Mouse (Mus musculus): ENCODE results near the gene Rph3a. TPM values are rescaled to one million over a fixed set of nuclear protein-coding genes. Genes with fewer than 3 reads are reported as not detected.
"Not testable (repeated sequence)": the region's sequence is repeated elsewhere in the genome, so short reads cannot be mapped to it uniquely, and the experiment has no call there.

The Rph3a gene
- polyA plus RNA-seq, 1 experiment from 2014 or later, result 4.4 TPM

DNA sequence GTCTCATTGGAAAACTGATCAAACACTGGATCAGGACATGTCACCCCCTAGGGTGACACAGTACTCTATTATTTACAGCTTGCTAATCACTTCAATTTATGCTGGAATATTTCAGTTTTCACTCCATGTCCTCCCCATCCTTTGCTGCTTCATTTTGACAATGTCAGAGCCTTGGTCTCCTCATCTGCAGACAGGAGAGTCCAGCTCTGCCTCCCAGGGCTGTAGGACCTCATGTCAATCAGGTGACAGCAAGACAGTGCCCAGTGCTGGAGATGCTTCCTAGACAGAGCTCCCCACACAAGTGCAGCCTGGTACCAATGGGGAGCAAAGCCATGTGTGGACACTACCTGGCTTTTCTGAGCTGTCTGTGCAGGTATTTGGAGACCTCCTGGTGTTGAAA is 111.2 kb downstream of the Rph3a start:
- H3K4me1 ChIP-seq, result no peaks in the 10 kb centered on the region
- no peak overlapping the region for H3K4me2 ChIP-seq (replicated peaks)
- ATAC-seq (ENCODE audit: low FRiP score, low read depth), result no peak
- no peak overlapping the region for H3K9ac ChIP-seq
- H3K9me3 ChIP-seq, result no peaks in the 10 kb centered on the region
- H3K4me3 ChIP-seq, result no peak overlapping the region
- no peak overlapping the region for H3K27ac ChIP-seq
- no peaks in the 10 kb centered on the region for H3K27me3 ChIP-seq (replicated peaks)
- no peaks in the 10 kb centered on the region for H3K36me3 ChIP-seq

DNA sequence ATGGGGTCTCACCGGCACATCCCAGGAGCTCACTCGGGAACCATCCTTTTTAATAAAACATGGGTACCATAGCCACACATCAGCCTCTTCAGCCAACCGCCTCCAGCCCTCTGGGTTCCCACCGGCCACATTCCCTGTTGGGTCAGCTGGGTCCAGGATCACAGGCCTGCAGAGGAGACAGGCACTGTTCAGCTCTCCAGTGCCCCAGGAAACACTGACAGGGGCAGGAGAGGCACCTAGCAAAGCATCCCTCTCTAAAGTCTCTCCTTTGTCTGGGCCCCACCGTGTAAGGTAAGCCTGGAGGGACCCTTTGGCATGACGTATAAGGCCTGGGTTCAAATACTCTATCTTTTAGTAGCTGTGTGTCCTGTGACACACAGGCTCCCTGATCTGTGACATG is 111.6 kb downstream of the Rph3a start:
- H3K36me3 ChIP-seq, result no peaks in the 10 kb centered on the region
- no peak for ATAC-seq (ENCODE audit: low FRiP score, low read depth)
- H3K4me1 ChIP-seq, result no peaks in the 10 kb centered on the region
- 89% methylated on average over 6 of the region's 6 CpGs for WGBS
- no peak overlapping the region for H3K9ac ChIP-seq
- H3K9me3 ChIP-seq, result no peaks in the 10 kb centered on the region
- no peak overlapping the region for H3K27ac ChIP-seq
- H3K4me3 ChIP-seq, result no peak overlapping the region
- H3K4me2 ChIP-seq (replicated peaks), result no peak overlapping the region
- no peaks in the 10 kb centered on the region for H3K27me3 ChIP-seq (replicated peaks)

DNA sequence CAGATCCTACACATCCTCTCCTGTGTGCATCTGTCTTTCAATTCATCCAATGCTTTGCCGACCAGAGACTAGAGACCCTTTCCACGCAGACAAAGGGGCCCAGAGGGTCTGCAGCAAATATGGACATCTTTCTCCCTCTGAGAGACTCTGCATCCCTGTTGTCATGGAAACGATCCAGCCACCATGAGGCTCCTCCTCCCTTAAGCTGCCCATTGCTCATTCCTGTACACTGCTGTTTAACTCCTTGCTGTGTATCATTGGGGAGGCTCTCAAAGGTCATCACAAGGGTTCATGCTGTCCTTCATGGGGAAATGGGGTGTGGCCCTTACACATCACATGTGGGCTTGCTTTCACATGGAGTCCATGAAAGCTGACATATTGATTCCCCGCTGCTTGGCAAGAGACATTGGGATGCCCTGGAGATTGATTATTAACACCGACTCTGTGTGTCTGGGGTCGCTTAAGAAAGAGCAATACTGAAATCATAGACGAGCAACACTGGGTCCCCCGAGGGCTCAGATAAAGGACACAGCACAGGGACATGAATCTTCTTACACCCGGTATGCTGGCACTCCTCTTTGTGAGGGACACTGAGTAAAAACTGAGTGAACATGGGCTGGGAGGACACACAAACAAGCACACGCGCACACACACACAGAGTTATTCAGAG is 114.5 kb downstream of the Rph3a start:
- H3K4me2 ChIP-seq (replicated peaks), result no peak overlapping the region
- H3K27ac ChIP-seq, result no peak overlapping the region
- WGBS, result 81% methylated on average over 11 of the region's 11 CpGs
- ATAC-seq (ENCODE audit: low FRiP score, low read depth), result no peak
- no peaks in the 10 kb centered on the region for H3K4me1 ChIP-seq
- no peak overlapping the region for H3K9ac ChIP-seq
- H3K4me3 ChIP-seq, result no peak overlapping the region
- H3K36me3 ChIP-seq, result no peaks in the 10 kb centered on the region
- H3K9me3 ChIP-seq, result no peaks in the 10 kb centered on the region
- no peaks in the 10 kb centered on the region for H3K27me3 ChIP-seq (replicated peaks)

DNA sequence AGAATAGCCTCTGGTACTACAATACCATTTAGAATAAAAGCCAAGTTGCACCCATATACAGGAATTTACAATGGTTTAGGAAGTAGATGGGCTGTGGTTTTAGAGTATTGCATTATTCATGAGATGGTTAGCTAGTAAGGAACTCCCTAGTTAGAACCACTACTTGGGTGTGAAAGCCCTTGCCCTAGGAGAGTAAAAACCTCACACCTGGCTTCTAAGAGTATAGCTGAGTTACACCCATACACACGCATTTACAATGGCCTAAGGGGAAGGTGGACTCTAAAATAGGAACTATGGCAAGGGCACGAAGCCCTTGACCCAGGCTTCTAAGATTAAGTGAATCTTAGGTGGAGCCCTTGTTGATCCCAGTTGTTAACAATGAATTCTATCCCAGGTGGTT is 115.2 kb downstream of the Rph3a start:
- not testable (repeated sequence) for H3K4me1 ChIP-seq; H3K4me2 ChIP-seq (replicated peaks); ATAC-seq (ENCODE audit: low FRiP score, low read depth); H3K27me3 ChIP-seq (replicated peaks); H3K27ac ChIP-seq; H3K9me3 ChIP-seq; H3K9ac ChIP-seq; H3K36me3 ChIP-seq; H3K4me3 ChIP-seq
- WGBS, result 84% methylated on average over 2 of the region's 2 CpGs

DNA sequence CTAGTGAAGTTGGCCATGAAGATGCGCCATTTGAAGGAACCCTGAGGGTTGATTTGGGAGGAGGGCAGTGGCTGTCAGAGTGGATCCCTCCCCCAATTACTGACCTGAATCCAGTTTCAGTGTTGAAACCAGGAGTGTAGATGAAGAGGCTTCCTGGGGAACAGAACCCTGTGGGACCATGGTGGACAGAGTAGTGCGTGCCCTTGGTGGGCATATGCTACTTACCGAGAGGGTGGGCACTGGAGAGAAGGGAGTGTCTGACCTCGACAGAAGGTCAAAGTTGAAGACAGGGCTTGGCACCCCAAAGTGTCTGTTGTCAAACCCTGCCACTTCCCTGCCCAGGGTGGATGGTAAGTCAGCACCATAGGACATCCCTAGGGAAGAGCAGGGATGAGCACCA is 116.0 kb downstream of the Rph3a start:
- not testable (repeated sequence) for H3K36me3 ChIP-seq; H3K27ac ChIP-seq; H3K9me3 ChIP-seq; H3K4me3 ChIP-seq; ATAC-seq (ENCODE audit: low FRiP score, low read depth); H3K4me1 ChIP-seq; H3K9ac ChIP-seq; H3K4me2 ChIP-seq (replicated peaks); H3K27me3 ChIP-seq (replicated peaks)
- WGBS, result 94% methylated on average over 4 of the region's 4 CpGs

DNA sequence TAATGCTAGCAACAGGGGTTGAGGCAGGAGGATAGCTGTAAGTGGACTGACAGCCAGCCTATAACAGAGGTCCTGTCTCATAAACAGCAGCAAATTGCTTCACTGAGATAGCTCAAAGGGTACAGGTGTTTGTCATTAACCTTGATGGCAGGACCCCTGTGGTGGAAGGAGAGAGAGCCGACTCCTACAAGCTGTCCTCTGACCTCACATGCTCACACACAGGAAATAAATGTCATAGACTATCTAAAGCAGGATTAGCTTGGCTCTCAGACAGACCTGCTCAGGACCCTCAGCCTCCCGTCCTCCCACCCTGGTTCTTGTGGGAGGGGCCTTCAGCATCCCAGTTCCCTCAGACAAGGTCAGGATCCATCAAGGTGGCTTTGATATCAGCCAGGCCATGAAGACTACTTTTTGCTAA is 117.6 kb downstream of the Rph3a start:
- no peaks in the 10 kb centered on the region for H3K9me3 ChIP-seq
- H3K4me3 ChIP-seq, result no peak overlapping the region
- no peaks in the 10 kb centered on the region for H3K4me1 ChIP-seq
- H3K27ac ChIP-seq, result no peak overlapping the region
- no peaks in the 10 kb centered on the region for H3K27me3 ChIP-seq (replicated peaks)
- H3K4me2 ChIP-seq (replicated peaks), result no peak overlapping the region
- H3K36me3 ChIP-seq, result no peaks in the 10 kb centered on the region
- no peak for ATAC-seq (ENCODE audit: low FRiP score, low read depth)
- 72% methylated on average over 2 of the region's 2 CpGs for WGBS
- H3K9ac ChIP-seq, result no peak overlapping the region

DNA sequence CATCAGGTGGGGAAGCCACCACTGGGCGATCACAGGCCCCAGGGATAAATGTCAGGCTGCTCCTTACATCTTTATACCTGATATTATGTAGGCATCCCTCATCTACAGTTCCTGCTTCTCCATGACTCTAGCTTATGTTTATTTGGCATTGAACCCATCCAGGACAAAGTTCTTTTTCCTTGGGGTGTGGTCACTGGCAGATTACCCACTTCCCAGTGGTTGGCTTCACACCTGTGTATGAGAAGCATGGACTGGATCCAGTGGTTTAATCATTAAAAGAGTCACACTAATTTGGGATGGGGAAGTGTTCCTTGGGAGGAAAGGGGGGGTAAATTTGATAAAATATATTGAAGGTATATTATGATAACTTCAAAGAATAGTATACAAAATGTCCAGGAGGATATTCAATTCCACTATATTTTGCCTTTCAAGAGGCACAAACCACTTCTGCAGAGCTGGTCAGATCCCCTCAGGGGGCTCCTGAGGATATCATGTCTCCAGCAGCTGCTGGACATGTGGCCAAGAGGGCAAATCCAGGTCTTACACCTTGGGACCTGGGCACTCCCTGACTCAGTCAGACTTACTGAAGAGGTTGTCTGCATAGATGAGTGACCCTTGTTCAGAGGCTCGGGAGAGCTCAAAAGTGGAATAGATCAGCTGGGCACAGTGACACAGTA is 118.2 kb downstream of the Rph3a start:
- H3K4me3 ChIP-seq; ATAC-seq (ENCODE audit: low FRiP score, low read depth); H3K9ac ChIP-seq; H3K36me3 ChIP-seq; H3K9me3 ChIP-seq; H3K27ac ChIP-seq; H3K27me3 ChIP-seq (replicated peaks); H3K4me2 ChIP-seq (replicated peaks); H3K4me1 ChIP-seq: not testable (repeated sequence)
- 80% methylated on average over 2 of the region's 2 CpGs for WGBS

DNA sequence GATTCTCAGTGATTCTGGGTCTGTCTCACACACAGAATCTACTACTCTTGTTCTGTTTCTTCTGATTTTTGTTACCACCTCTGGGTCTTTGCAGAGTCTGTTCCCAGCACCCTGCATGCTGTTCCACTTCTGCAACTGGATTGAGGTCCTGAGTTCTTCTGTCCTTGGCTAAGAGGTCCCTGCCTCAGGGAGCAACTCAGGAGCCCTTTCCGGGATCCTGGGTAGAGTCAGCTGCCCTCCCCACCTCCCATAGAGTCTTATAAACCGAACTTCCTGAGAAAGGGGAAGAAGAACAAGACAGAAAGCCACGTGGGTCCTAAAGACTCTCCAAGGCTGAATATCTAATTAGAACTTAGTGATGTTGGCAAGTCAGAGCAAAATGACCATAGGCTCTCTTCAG is 118.9 kb downstream of the Rph3a start:
- no peak overlapping the region for H3K4me2 ChIP-seq (replicated peaks)
- H3K9ac ChIP-seq, result no peak overlapping the region
- no peak overlapping the region for H3K27ac ChIP-seq
- no peak overlapping the region for H3K4me3 ChIP-seq
- no peaks in the 10 kb centered on the region for H3K4me1 ChIP-seq
- 55% methylated on average over 3 of the region's 3 CpGs for WGBS
- no peaks in the 10 kb centered on the region for H3K36me3 ChIP-seq
- no peaks in the 10 kb centered on the region for H3K9me3 ChIP-seq
- no peaks in the 10 kb centered on the region for H3K27me3 ChIP-seq (replicated peaks)
- ATAC-seq (ENCODE audit: low FRiP score, low read depth), result no peak

Other genes with a start within 250 kb of the Rph3a start
- 0.23 and 0.47 TPM in 2 replicates for gene Oas3, start 232.4 kb downstream of the Rph3a start, polyA plus RNA-seq (2016; fragmentation: Nextera tagmentation; extraction: Ambion mirVana)
- 0.24 TPM in 1 of 2 replicates, not detected in the other for gene Oas1e, start 214.6 kb downstream of the Rph3a start, polyA plus RNA-seq (2016; fragmentation: Nextera tagmentation; extraction: Ambion mirVana)
- gene Oas1c, start 197.6 kb downstream of the Rph3a start, polyA plus RNA-seq (2016; fragmentation: Nextera tagmentation; extraction: Ambion mirVana), result 0.33 and 0.58 TPM in 2 replicates
- gene Oas1f, start 162.7 kb downstream of the Rph3a start, polyA plus RNA-seq (2016; fragmentation: Nextera tagmentation; extraction: Ambion mirVana), result not detected in 2 replicates
- gene Oas1h, start 148.7 kb downstream of the Rph3a start, polyA plus RNA-seq (2016; fragmentation: Nextera tagmentation; extraction: Ambion mirVana), result not detected in 2 replicates
- 0.10 and 0.24 TPM in 2 replicates for gene Oas1g, start 122.5 kb downstream of the Rph3a start, polyA plus RNA-seq (2016; fragmentation: Nextera tagmentation; extraction: Ambion mirVana)
- gene Oas1a, start 102.6 kb downstream of the Rph3a start, polyA plus RNA-seq (2016; fragmentation: Nextera tagmentation; extraction: Ambion mirVana), result 0.47 and 0.79 TPM in 2 replicates
- gene Oas1d, start 95.6 kb downstream of the Rph3a start, polyA plus RNA-seq (2016; fragmentation: Nextera tagmentation; extraction: Ambion mirVana), result not detected in 2 replicates
- 20.0 and 25.1 TPM in 2 replicates for gene Ptpn11, start 181.3 kb upstream of the Rph3a start, polyA plus RNA-seq (2016; fragmentation: Nextera tagmentation; extraction: Ambion mirVana)
- gene Rpl6, start 194.4 kb upstream of the Rph3a start, polyA plus RNA-seq (2016; fragmentation: Nextera tagmentation; extraction: Ambion mirVana), result 452 and 465 TPM in 2 replicates
- gene Hectd4, start 210.1 kb upstream of the Rph3a start, polyA plus RNA-seq (2016; fragmentation: Nextera tagmentation; extraction: Ambion mirVana), result 15.4 and 16.5 TPM in 2 replicates